Mouse (Mus musculus): ENCODE data around the gene Tmem131.
"Not testable (repeated sequence)": the region's sequence is repeated elsewhere in the genome, so short reads cannot be mapped to it uniquely, and the experiment has no call there.

Tmem131 gene

DNA sequence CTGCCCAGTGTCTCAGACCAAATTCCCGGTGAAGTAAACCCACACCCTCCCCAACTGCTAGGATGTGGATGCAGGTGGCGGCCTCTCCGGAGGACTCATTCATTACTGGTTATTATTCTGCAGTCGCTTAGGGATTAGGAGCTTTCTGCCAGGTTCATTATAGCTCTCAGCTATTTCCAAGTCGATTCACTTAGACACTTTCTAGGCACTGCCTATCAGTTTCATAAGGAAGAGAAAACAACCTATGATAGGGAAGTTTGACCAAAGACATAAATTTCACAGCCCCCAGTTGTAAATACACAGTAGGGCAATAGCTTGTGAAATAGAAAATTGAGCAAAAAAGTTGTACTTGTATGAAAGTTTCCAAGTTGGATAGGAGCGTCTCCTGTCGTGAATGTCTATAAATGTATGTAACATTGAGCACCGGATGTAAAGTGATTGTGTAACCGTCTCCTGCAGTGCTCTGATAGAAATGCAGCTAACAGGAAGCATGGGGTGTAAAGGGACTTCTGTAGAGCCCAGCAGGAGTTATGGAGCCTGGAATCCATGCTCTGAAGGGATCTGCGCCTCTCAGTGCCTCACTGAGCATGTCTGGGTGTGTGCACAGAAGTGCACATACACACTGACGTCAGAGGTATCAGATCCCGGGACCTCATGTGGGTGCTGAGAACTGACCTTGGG is 107.1 kb downstream of the Tmem131 start:
- DNase-seq (ENCODE audit: extremely low spot score, low spot score) = no peak

DNA sequence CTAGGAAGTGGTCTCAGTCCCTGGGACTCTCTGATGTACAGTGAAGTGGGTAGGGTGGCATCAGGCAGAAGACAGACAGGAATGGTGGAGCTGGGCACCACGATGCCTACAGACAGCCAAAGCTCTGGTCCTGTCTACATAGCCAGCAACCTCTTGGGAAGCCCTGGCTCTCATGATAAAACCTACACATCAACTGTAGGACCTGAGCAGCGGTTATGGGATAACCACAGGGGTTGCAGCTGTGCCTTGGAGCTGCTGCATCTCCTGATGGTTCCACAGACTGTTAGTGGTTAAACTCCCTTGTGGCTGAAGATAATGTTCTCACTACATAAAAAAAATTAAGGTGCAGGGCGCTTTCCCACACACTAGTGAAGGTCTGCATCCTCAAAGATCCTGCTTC is 107.9 kb downstream of the Tmem131 start:
- no peak for DNase-seq (ENCODE audit: extremely low spot score, low spot score)

DNA sequence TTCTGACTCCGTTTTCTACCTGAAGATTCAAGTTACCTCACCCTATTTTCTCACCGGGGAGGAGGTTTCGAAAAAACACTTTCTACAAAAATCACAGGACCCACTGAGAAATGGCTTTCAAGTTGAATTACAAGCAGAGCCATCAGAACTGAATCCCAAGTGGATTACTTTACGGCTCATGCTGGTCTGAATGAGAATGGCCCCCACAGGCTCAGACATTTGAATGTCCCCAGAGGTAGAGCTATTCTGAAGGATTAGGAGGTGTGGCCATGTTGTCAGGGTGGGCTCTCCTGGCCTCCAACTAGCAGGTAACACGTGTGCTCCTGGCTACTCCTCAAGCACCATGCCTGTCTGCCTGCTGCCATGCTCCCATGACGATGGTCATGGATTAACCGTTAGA is 109.4 kb downstream of the Tmem131 start:
- DNase-seq (ENCODE audit: extremely low spot score, low spot score) = no peak

DNA sequence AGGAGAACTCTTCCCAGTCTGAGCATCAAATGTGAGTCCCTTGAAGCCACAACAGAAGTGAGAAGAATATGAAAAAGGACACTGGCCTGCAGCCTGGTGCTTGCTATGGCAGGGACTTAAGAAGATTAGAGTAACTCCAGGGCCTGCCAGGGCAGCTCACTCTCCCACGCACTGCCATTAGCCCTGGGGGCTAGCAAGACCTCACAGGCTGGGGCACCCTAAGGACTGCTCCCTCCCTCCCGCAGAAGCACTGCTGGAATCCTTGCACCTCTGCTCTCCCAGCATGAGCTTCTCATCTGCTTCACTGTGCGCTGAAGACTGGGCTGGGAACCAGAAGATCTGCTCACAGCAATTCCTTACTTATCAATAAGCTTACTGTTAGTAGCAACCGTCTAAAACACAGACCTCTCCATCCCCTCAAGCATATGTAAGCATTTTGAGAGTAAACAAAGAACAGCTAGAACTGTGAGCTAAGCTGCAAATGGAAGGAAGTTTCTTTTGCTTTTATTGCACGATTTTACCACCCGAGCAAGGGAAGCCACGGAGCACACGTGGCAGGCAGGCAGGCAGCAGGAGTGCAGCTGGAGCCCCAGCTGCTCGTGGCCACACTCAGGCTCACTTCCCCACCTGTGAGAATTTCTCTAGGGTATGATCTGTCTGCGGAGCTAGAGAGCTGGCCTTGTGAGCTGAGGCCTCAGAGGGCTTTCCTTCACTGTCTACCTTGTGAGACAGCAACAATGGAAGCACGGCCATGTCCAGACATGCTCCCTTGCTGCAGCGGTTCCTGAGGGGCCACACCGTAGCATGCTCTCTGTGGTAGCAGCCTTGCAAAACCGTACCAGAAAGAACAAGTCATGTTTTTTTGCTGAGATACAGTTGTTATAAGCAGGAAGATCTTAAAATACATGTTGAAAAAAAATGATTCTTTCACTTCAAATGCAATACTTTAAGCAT is 112.3 kb downstream of the Tmem131 start:
- no peak for DNase-seq (ENCODE audit: extremely low spot score, low spot score)

DNA sequence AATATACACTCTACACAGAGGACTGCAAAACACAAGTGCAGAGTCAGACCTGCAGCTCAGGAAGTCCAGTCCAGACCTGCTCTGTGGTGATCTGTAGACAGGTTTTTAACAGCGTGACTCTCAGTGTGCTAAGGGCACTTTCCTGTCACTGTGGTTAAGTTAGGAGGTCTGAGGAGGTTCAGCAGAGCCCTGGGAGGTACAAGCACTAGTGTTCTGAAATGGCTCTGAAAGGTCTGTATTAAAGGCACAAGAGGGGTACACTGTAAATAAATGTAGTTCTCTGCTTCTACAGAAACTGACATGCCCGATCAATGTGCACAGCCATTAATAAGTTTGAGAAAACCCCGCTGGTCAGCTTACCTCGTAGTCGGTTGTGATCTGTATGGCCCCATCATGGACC is 119.1 kb downstream of the Tmem131 start:
- DNase-seq (ENCODE audit: extremely low spot score, low spot score) = no peak

DNA sequence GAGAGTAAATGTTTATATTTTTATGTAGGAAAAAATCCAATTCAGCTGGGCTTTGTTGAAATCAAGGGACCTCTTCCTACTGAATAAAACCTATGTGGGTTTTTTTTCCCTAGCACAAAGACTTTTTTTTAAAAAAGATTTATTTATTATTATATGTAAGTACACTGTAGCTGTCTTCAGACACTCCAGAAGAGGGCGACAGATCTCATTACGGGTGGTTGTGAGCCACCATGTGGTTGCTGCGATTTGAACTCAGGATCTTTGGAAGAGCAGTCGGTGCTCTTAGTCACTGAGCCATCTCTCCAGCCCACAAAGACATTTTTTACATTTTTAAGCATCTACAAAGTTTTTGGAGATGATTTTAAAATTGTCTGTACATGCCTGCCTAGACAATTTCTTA is 121.5 kb downstream of the Tmem131 start:
- not testable (repeated sequence) for DNase-seq (ENCODE audit: extremely low spot score, low spot score)

DNA sequence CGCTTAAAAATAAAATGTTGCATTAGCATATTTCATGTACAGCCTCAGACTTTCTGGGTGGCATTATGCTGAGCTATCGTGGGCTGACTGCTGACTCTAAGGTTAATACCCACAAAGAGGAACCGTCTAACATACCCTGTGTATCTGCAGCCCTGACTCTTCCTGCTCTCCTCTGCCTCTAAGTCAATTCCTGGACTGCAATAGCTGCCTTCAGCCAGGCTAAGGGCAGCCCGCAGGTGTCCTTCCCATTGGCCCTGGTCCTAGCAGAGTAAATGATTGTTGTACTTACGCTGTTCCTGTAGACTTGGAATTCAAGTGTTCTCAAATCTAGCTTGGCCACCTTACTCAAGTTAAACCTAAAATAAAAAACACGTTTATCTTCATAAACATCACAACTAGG is 128.3 kb downstream of the Tmem131 start:
- DNase-seq (ENCODE audit: extremely low spot score, low spot score) = no peak

DNA sequence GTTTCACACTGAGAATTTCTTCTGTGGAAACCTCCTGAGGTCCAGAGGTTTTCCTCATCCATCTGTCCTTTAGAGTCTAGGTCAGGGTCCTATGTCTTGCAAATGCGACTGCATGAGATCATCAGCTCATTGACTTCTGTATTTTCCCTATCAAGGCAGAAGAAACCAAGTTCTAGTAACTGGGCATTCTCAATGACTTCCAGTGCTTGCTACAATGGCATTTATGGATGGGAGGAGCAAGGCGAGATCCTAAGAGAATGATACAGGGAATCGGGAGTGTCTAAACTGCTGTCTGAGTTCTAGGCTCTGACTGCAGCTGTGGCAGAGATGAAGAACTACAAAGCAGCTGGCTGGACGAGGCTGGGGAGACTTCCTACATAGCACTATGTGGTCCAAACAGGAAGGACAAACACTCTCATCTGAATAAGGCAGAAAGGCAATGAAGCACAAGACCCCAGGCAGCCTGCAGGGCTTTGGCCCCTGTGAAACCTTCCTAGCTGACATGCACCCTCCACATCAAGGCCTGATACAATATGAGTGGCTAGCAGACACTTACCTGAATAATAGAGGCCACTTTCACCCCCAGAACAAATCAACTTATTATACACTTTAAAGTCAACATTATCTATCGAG is 129.1 kb downstream of the Tmem131 start:
- DNase-seq (ENCODE audit: extremely low spot score, low spot score) = no peak

DNA sequence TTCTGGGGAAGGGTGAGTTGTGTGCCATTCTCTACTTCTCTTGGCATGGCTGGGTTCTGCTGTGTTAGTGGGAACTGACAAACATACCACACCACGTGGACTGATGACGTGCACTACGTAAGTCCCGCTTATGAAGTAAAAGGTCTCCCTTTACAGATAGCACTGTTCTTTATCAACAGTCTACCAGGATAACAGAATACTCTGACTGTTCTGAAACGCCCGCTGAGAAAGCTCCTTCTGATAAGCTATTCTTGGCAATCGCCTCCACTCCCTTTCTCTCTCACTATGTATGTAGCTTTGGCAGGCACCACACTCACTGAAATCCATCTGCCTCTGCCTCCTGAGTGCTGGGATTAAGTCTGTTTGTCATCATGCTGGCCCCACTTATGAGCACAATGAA is 130.1 kb downstream of the Tmem131 start:
- DNase-seq (ENCODE audit: extremely low spot score, low spot score) = no peak

DNA sequence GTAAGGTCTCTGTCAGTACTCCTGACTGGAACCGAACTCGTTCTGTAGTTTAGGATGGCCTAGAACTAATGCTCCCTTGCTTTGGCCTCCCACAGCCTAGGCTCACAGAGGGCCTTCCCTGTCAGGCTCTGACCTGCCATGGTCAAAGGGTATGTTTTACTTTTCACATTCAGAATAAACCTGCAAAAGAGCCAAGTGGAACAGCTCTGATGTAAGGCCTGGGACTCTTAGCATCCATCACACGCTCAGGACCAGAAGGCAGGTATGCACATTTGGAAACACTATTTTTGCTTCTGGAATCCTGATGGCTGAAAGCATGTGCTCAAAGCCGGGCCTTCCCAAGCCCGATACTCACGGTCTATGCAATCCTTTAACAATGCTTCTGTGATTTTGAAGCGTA is 131.7 kb downstream of the Tmem131 start:
- DNase-seq (ENCODE audit: extremely low spot score, low spot score) = no peak

DNA sequence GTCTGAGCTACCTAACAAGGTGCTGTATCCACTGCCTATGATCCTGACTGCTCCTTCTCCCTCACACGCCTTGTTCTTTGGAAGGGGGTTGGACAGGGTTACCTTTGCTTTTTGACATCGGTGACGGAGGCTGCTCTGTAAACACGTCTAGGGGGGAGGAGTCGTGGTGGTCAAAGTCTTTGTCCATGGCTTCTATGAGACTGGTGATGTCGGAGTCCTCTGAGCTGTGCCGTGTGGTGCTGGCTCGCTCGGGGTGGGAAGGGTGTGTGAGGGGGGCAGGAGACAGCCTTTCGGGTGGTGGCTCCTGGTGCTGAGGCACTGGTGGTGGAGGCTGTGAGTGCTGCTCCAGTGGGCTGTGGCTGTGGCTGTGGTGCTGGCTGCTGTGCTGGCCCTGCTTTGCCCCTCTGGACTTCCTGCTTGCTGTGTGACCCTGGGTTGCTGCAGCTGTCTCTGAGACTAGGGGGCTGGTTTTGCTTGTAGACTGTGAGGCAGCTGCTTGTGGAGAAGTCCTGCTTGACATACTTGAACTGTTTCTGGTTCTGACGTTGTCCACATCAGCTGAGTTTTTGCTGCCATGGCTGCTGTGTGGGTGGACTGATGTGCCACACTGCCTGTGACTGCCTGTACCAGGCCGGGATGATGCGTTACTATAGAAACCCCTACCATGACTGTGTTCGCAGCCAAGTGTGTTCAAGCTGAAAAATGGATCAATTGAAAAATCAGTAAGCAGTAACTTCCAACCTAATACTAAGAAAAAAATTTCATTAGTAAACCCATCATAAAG is 135.5 kb downstream of the Tmem131 start:
- DNase-seq (ENCODE audit: extremely low spot score, low spot score) = no peak

DNA sequence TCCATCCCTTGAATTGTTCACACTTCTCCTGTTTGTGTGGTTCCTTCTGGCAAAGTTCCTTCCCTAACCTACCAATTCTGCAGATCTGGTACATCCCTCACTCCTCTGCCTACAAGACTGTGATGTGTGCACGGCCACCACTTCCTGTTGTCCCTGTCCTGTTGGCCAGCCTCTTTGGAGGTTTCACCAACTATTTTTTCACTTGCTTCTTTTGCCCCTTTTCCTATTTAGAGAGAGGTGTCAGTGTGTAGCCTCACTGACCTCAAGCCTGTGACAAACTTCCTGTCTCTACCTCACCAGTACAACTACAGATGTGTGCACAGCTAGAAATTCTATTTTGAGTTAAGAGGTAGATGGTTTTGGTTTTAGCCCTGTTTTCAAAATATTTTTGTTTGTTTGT is 136.4 kb downstream of the Tmem131 start:
- no peak for DNase-seq (ENCODE audit: extremely low spot score, low spot score)

DNA sequence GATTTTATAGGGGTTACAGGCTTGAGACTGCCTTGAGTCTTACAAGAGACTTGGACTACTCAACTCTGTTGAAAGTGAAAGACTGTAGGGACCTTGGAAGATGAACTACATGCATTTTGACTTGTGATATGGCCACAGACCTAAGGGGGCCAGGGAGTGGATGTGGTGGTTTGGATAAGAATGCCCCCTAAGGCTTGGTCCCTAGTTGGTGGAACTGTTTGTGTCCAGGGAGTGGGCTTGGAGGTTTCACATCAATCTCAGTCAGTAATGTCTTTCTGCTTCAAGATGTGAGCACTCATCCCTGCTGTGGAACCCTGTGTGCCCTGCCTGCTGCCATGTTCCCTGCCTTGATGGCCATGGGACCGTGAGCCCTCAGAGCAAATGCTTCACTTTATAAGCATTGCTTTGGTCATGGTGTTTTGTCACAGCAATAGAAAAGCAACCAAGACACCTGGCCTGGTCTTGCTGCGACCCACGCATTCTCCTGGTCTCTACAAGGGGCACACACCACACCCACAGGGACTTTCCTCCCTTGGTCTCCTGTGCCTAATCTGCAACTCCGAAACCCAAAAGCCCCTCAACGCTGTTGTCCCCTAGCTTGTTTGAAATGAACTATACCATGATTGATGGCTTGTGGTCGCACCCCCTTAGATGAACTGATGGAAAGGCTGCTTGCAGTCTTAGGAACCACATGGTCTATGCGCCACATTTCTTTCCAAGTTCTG is 137.1 kb downstream of the Tmem131 start:
- DNase-seq (ENCODE audit: extremely low spot score, low spot score) = no peak

DNA sequence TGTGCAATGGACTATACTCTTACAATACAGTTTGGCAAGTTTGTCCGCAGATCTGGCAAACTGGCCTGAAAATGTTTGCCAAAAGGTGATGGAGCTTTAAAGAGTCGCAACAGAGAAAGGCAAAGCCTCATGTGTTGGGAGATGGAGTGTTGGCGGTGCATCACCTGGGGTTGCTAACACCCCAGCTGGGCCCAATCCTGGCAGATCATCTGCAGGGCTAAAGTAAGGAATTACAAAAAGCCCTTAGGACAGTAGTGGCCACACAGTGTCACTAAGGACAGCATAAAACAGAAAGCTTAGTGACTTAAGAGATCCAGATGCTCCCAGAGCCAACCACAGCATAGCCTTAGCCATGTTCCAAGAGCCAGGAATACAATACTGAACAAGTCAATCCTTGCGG is 138.6 kb downstream of the Tmem131 start:
- DNase-seq (ENCODE audit: extremely low spot score, low spot score) = no peak

DNA sequence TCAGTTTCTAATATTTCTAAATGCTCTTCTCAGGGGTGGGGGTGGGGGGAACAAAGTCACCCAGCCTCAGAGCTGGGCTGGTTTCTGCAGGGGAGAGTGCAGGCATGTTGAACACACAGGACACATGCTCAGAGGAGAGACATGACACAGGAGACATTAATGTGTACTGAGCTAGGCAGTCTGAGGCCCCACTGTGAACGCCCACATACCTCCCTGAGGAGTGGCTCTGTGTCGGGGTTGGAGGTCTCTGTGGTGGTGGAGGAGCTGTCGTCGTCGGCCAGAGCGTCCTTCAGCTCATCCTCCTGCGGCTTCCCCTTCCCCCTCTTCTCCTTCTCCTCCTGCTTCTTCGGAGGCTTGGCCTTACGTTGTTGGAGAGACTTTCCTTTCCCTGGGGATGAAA is 139.2 kb downstream of the Tmem131 start:
- DNase-seq (ENCODE audit: extremely low spot score, low spot score) = no peak

DNA sequence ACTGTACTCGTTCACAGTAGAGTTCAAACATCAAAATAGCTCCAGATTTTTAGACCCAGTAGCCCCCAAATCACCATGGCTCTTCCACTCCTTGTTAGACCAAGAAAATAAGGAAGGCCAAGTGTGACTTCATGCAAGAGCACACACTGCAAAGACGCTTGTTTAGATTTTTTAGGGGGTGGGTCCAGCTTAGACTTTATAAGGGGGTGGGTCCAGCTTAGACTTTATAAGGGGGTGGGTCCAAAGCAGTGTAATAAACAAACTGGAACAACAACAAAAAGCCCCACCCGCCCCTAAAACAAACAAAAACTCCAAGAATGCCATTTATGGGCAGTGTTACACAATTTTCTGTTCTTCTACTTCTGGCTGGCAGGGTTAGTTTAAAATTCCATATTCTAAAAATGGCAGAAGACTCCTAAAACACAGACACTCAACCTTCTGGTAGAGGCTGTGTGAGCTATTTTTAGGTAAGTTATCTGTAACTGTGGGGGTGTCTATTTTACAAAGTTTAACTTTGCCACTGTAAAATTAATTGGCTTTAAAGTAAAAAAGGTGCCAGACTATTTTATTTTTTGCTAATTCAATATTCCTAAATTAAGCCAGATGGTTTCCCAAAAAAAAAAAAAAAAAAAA is 143.0 kb downstream of the Tmem131 start:
- no peak for DNase-seq (ENCODE audit: extremely low spot score, low spot score)

DNA sequence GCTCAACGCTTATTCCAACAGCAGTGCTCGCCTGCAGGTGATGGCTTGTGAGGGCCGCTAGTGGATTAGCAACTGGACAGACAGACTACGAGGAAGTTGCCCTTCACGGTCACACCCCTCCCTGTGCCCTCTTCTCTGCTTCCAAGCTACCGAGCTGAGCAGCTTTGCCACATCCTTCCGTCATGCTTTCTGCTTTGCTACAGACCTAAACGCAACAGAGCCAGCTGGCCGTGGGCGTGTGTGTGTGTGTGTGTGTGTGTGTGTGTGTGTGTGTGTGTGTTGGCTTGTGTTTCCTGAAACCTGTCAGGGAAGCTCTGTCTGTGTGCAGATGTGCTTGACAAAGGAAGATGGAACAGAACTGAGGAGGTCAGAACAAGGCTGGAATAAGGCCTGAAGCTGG is 146.0 kb downstream of the Tmem131 start:
- no peak for DNase-seq (ENCODE audit: extremely low spot score, low spot score)

DNA sequence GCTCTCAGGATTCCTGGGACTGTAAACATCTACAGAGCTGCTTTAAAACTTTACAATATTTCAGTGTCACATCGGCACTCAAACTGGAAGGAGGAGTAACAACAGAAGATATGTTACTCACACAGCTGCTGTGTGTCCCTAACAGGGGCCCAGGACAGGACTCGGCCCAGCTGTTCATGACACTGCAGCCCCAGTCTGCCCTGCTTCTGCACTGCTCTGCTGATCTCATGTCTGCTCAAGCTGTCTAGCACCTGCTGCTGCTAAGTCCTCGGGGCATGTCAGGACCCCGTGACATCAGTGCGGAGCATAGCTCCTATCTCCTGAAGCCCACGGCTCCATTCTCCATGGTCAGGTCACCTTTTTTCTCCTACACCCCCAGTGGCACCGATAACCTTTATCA is 146.8 kb downstream of the Tmem131 start:
- no peak for DNase-seq (ENCODE audit: extremely low spot score, low spot score)

DNA sequence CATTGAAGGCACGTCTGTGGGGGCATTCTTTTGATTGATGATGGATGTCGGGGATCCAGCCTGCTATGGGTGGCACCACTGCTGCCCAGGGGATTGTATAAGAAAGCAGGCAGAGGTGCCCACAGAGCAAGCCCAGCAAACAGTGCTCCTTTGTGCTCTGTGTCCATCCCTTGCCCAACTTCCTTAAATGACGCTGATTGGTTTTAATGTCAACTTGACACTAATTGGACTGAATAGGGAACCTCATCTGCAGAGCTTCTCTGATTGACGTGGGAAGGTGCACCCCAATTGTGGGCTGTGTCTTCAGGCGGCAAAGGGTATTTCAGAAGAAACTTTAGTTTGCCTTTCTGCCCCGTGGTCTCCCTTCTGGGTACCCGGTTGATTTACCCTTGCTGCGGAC is 154.1 kb downstream of the Tmem131 start:
- no peak for DNase-seq (ENCODE audit: extremely low spot score, low spot score)

DNA sequence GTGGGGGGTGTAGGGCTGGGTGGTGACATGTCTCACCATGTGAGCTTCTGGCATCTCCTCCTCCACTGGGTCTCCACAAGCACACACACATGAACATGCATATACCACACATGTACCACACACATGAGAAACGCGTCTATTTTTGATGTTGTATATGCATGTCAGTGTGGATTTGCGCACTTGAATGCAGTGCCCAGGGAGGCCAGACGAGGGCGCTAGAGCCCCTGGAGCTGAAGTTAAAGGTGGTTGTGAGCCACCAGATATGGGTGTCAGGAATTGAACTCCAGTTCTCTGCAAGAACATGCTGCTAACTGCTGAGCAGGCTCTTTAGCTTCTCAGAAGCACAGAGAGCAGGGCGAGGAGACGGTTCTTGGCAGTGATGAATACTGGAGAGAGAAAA is 157.1 kb downstream of the Tmem131 start:
- no peak for DNase-seq (ENCODE audit: extremely low spot score, low spot score)

All from neural tube, embryonic 10.5 days (tissue).